Comparison of ENCODE assay signal across 14 mouse cellular contexts in genomic region chr12:111119506-111120085, GRCm38 (mm10). TPM values are rescaled to one million over a fixed set of nuclear protein-coding genes. Genes with fewer than 3 reads are reported as not detected.
DNase-seq lines count a peak whose midpoint lies in the region.
"Had no signal": no experiment of that assay in that cellular context is flagged by ENCODE, and none has a peak within 500 bp of the region (broad histone marks: within the 10 kb centered on the region; RNA-seq: fewer than 3 reads in every experiment).

No protein-coding gene starts in this region.

- peak; percentile 46 for DNase-seq in cerebellum, adult 11 months
- DNase-seq in cerebellum, adult 18-20 months: peak; percentile 52 to 63
- peak; percentile 74 for DNase-seq in cerebellum, adult 9-10 months
- peak; percentile 31 to 62 for DNase-seq in cerebellum, postnatal 36 days
- DNase-seq in adrenal gland, postnatal 25 days: no peak
- DNase-seq in gastrocnemius, adult 18-20 months (ENCODE audit: low spot score): no peak
- no peak for DNase-seq in layer of hippocampus, adult 8-10 months (ENCODE audit: low spot score in 2 of 2)
- DNase-seq: adrenal gland, adult 2 months; adrenal gland, postnatal 14 days; embryo, embryonic 11 days; gastrocnemius, adult 2 months; gastrocnemius, postnatal 14 days; heart, adult 11 months; kidney, adult 2 months had no signal

RNA-seq across cellular contexts. Expression of gene Traf3, which starts 46.6 kb away (rescaled TPM):
- total RNA-seq in adrenal gland, postnatal 25 days (2021): 31.6 and 32.4 TPM in 2 replicates
- total RNA-seq in gastrocnemius, adult 18-20 months (2021): 10 to 100 TPM; 10.9 to 17.4 TPM
- total RNA-seq in layer of hippocampus, adult 8-10 months (2022): 10 to 100 TPM; 48.0 to 54.3 (median 53.3) TPM

Comparison
In these comparisons a context has a peak if more than half of its experiments do, and no peak if none do; other contexts are left out.
1. DNase-seq: peak in cerebellum, adult 11 months (single experiment), cerebellum, adult 18-20 months (2 of 2), cerebellum, adult 9-10 months (single experiment) and cerebellum, postnatal 36 days (2 of 2); none in adrenal gland, postnatal 25 days (single experiment), gastrocnemius, adult 18-20 months (single experiment) and layer of hippocampus, adult 8-10 months (0 of 2).